Mouse (Mus musculus) kidney, postnatal 25 days (tissue): ENCODE results near the gene Pvr.

ENCODE experiments used
- DNase-seq, 2 experiments: peaks; one replicate each; pipeline ENCODE4 v3.0.0; 2021; ENCODE audit warnings: mixed read lengths in 2 of 2

Pvr gene

GRCm38 (mm10) chr7:19867751-19868399 is 53.1 kb downstream of the Pvr start:
- no peak for DNase-seq

DNA sequence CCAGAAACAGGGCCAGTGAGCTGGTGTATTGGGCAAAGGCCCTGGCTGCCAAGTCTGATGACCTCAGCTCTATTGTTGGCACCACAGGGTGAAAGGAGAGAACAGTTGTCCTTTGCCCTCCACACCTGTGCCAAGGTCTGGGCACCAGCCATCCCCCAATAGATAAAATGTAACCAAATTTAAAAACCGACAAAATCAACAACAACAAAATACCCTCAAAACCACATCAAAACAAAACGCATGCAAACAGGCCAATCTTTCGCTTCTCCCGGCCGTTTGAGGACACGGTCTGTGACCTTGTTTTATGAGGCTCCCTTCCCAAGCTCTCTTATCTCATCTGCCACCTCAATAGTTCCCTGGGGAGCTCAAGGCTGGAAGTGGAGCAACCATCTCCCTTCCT is 54.5 kb downstream of the Pvr start:
- peak; percentile 61 to 74 for DNase-seq

GRCm38 (mm10) chr7:19865246-19866036 is 55.5 kb downstream of the Pvr start:
- DNase-seq, result no peak

- peak; percentile 33 to 70 for DNase-seq
Observed at GRCm38 (mm10) chr7:19864241-19864640, 56.7 kb downstream of the Pvr start.

DNA sequence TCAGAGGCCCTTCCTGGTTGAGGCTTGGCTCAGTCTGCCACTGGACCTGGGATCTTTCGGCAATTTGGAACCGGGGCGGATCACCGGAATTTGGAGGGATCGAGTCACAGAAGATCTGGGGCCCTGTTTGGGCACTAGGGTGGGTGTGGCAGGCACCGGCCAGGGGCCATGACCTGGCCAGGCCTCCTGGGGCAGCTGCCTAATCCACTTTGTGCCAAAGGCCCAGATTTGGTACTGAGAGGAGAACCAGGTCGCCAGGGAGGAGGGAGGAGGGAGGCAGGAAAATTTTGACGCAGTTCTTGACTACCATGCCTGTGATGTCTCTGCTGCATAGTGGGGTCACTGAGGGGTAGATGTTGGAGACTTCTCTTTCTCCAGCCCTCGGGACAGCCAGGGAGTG is 59.8 kb downstream of the Pvr start, which contains the start of gene Ceacam16:
TSS of gene Ceacam16 (minus strand) at position 101 of the 400 bp plus-strand sequence.
- no peak for DNase-seq

GRCm38 (mm10) chr7:19859740-19860139 is 61.2 kb downstream of the Pvr start:
- no peak for DNase-seq

DNA sequence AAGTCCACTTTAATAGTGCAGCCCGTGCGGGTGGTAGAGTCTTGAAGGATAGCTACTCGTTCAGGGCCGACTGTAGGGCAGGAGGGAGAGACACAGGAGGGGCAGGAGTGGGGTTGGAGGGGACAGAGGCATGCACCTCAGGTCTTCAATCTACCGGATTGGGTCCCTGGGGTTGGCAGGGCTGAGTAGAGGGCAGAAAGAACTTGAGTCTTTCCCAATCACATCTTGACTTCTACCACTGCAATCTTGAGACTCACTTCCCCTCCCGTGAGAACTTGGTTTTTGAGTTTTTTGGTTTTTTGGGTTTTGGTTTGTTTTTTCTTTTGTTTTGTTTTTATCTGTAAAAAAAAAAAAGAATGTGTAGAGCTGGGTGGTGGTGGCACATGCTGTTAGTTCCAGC is 64.7 kb downstream of the Pvr start:
- DNase-seq, result no peak

GRCm38 (mm10) chr7:19855663-19856062 is 65.3 kb downstream of the Pvr start:
- DNase-seq, result no peak
